Mouse (Mus musculus) heart, adult 2 months (tissue): ENCODE data around the gene Caly. TPM values are rescaled to one million over a fixed set of nuclear protein-coding genes. Genes with fewer than 3 reads are reported as not detected.

Source experiments
- DNase-seq, 2 experiments: peaks; one replicate each; pipeline ENCODE4 v3.0.0; 2021
- H3K27ac ChIP-seq: fragments of 200-600 bp; 2 replicates; pipeline ENCODE4 v1.8.1; 2022
- H3K27me3 ChIP-seq: fragments of 200-500 bp; 2 replicates; pipeline ENCODE4 v1.6.1; 2012; ENCODE audit warnings: mild to moderate bottlenecking, low read length, inconsistent platforms, mixed read lengths; ENCODE audit not compliant: control insufficient read depth, insufficient read depth
- H3K36me3 ChIP-seq: fragments of 200-500 bp; 2 replicates; pipeline ENCODE4 v1.6.1; 2012; ENCODE audit warnings: low read length, inconsistent platforms; ENCODE audit not compliant: control insufficient read depth, insufficient read depth
- H3K4me1 ChIP-seq: fragments of 200-500 bp; 2 replicates; pipeline ENCODE4 v1.6.1; 2011; ENCODE audit warnings: low read length; ENCODE audit not compliant: control insufficient read depth, insufficient read depth
- H3K4me3 ChIP-seq: fragments of 200-600 bp; 2 replicates; pipeline ENCODE4 v1.8.1; 2022
- H3K79me2 ChIP-seq: fragments of 200-500 bp; replicated peaks from 2 replicates; pipeline ENCODE4 v1.6.1; 2012; ENCODE audit warnings: mild to moderate bottlenecking, inconsistent platforms, low read length, moderate library complexity, mixed read lengths; ENCODE audit not compliant: control insufficient read depth, insufficient read depth
- H3K9ac ChIP-seq: fragments of 200-500 bp; 2 replicates; pipeline ENCODE4 v1.6.1; 2012; ENCODE audit warnings: low read depth, mild to moderate bottlenecking, control low read depth, inconsistent platforms, low read length, mixed read lengths
- CTCF ChIP-seq: fragments of 200-600 bp; IDR thresholded peaks from 2 replicates; pipeline ENCODE4 v1.8.1; 2022; ENCODE audit warnings: antibody characterized with exemption, mild to moderate bottlenecking, moderate library complexity
- EP300 ChIP-seq: fragments of 200-500 bp; IDR thresholded peaks from 2 replicates; pipeline ENCODE4 v1.6.1; 2011; ENCODE audit warnings: low read depth, low read length, control low read depth; ENCODE audit not compliant: insufficient read depth
- POLR2A ChIP-seq: fragments of 200-500 bp; IDR thresholded peaks from 2 replicates; pipeline ENCODE4 v1.6.1; 2011; ENCODE audit warnings: mild to moderate bottlenecking, low read depth, low read length, control low read depth; ENCODE audit not compliant: insufficient read depth
- WGBS: fragments of 180-500 bp; shearing (Covaris S2); methylation state at CpG from one replicate; pipeline ENCODE4 v1.1.7; 2018; 5-methylcytosine and 5-hydroxymethylcytosine counted together
- intact Hi-C: fragments of 180-260 bp; cut with DNase I; formaldehyde crosslinking; loops from one replicate; pipeline ENCODE4 v1.15.1; 2025
- polyA plus RNA-seq: library from polyadenylated mRNA; depleted of rRNA; stranded (reverse); fragments of >200 nt; gene quantifications from 2 replicates; pipeline ENCODE4 v1.2.3, GENCODE M21; 2012
- total RNA-seq, 2 experiments: library from RNA; stranded (reverse); gene quantifications; 2 replicates each; pipeline ENCODE4 v1.2.3; 2021

Gene Caly
- total and polyA plus RNA-seq, 3 experiments = 0.10 to 0.23 TPM; not detected in 1

- Histone ChIP-seq H3K79me2 (no peaks in the 10 kb centered on the region), H3K36me3 (no peaks in the 10 kb centered on the region), H3K4me3 (peak overlapping the region; percentile 34), H3K4me1 (no peaks in the 10 kb centered on the region), H3K27me3 (peaks cover 24% of the 10 kb centered on the region), H3K27ac (no peak overlapping the region), H3K9ac (0 out of 2 replicates have a peak overlapping the region, but pooled peaks have one; percentile 40)
- DNase-seq = no peak
- TF ChIP-seq CTCF (peak; percentile 28), POLR2A (no peak)
- 4% methylated on average over 53 of the region's 53 CpGs for WGBS
- intact Hi-C loops = no loop called here
These were observed 24.6 kb downstream of the Caly start for GRCm38 (mm10) chr7:140057413-140058407.

- no peak overlapping the region for H3K27ac ChIP-seq
- no peak for DNase-seq
- no peaks in the 10 kb centered on the region for H3K36me3 ChIP-seq
- H3K4me3 ChIP-seq = no peak overlapping the region
- 67% methylated on average over 4 of the region's 4 CpGs for WGBS
- H3K79me2 ChIP-seq = no peaks in the 10 kb centered on the region
- H3K9ac ChIP-seq = no peak overlapping the region
- H3K27me3 ChIP-seq = peaks cover 11% of the 10 kb centered on the region
- TF ChIP-seq CTCF (no peak), POLR2A (no peak), EP300 (no peak)
- peaks cover 1% of the 10 kb centered on the region; the same call in 1 of the 2 replicates for H3K4me1 ChIP-seq
- intact Hi-C loops = no loop called here
These were observed 28.2 kb downstream of the Caly start for GRCm38 (mm10) chr7:140054124-140054523.

- Histone ChIP-seq H3K79me2 (no peaks in the 10 kb centered on the region), H3K36me3 (no peaks in the 10 kb centered on the region), H3K27ac (no peak overlapping the region), H3K4me1 (peaks cover 1% of the 10 kb centered on the region; the same call in 1 of the 2 replicates), H3K27me3 (peaks cover 9% of the 10 kb centered on the region; the same call in 1 of the 2 replicates), H3K9ac (no peak overlapping the region), H3K4me3 (peak overlapping the region; percentile 40)
- 1% methylated on average over 34 of the region's 34 CpGs for WGBS
- TF ChIP-seq POLR2A = no peak
- no peak for TF ChIP-seq CTCF
- no peak for TF ChIP-seq EP300
- intact Hi-C loops = no loop called here
- DNase-seq = peak; percentile 28 to 39
These were observed 33.1 kb downstream of the Caly start for GRCm38 (mm10) chr7:140049115-140049689.

GRCm38 (mm10) chr7:140048361-140049114, 33.8 kb downstream of the Caly start, which contains the start of gene Msx3:
Msx3 (minus strand) TSS chr7:140049089.
- H3K9ac ChIP-seq = no peak within 1 kb of the TSS
- WGBS = 3% methylated on average over 56 of the region's 56 CpGs

GRCm38 (mm10) chr7:140047811-140048311, 34.5 kb downstream of the Caly start:
- DNase-seq = peak in 1 of 2 experiments; percentile 29
- WGBS = under 1% methylated on average over 33 of the region's 33 CpGs
- Histone ChIP-seq H3K79me2 (no peaks in the 10 kb centered on the region), H3K4me1 (peaks cover 1% of the 10 kb centered on the region; the same call in 1 of the 2 replicates), H3K27me3 (peaks cover 9% of the 10 kb centered on the region; the same call in 1 of the 2 replicates), H3K4me3 (peak overlapping the region; percentile 27), H3K36me3 (no peaks in the 10 kb centered on the region), H3K9ac (no peak overlapping the region), H3K27ac (no peak overlapping the region)
- intact Hi-C loops = no loop called here
- no peak for TF ChIP-seq EP300
- no peak for TF ChIP-seq CTCF
- no peak for TF ChIP-seq POLR2A

More at GRCm38 (mm10) chr7:140048361-140049114, 33.8 kb downstream of the Caly start, which contains the start of gene Msx3:
- Histone ChIP-seq H3K27me3 (peaks cover 9% of the 10 kb centered on the region; the same call in 1 of the 2 replicates), H3K27ac (no peak within 1 kb of the TSS), H3K36me3 (no peaks in the 10 kb centered on the region), H3K79me2 (no peaks in the 10 kb centered on the region), H3K4me3 (peak within 1 kb of the TSS; percentile 40), H3K4me1 (peaks cover 1% of the 10 kb centered on the region; the same call in 1 of the 2 replicates)
- no peak for DNase-seq
- intact Hi-C loops = no loop called here
- TF ChIP-seq EP300 (no peak), POLR2A (no peak), CTCF (no peak)
